Mouse (Mus musculus) stomach, embryonic 14.5 days (tissue): ENCODE data around the gene Ecsit. TPM values are rescaled to one million over a fixed set of nuclear protein-coding genes. Genes with fewer than 3 reads are reported as not detected.

ENCODE experiments used
- ATAC-seq: fragments of 200-750 bp; cut with Nextera tagmentation; 2 replicates; pipeline ENCODE4 v1.8.0; 2017; ENCODE audit warnings: low read depth, moderate TSS enrichment; ENCODE audit not compliant: insufficient number of reproducible peaks, insufficient read depth, low FRiP score
- H3K27ac ChIP-seq: fragments of 300-500 bp; sonication (generic); 2 replicates; pipeline ENCODE4 v1.5.1; 2014; ENCODE audit warnings: mild to moderate bottlenecking, low read length, moderate library complexity, mixed read lengths
- H3K27me3 ChIP-seq: fragments of 300-500 bp; sonication (generic); 2 replicates; pipeline ENCODE4 v1.6.1; 2014; ENCODE audit warnings: low read length, control low read depth, mixed read lengths; ENCODE audit not compliant: control insufficient read depth, insufficient read depth
- H3K36me3 ChIP-seq: fragments of 300-500 bp; sonication (generic); 2 replicates; pipeline ENCODE4 v1.6.1; 2014; ENCODE audit warnings: mild to moderate bottlenecking, control low read depth, low read length, moderate library complexity, mixed read lengths; ENCODE audit not compliant: control insufficient read depth, insufficient read depth
- H3K4me1 ChIP-seq: fragments of 300-500 bp; sonication (generic); 2 replicates; pipeline ENCODE4 v1.6.1; 2014; ENCODE audit warnings: low read length, control low read depth, mixed read lengths; ENCODE audit not compliant: control insufficient read depth, insufficient read depth
- H3K4me2 ChIP-seq: fragments of 300-500 bp; sonication (generic); replicated peaks from 2 replicates; pipeline ENCODE4 v1.6.1; 2014; ENCODE audit warnings: low read depth, low read length, control low read depth
- H3K4me3 ChIP-seq: fragments of 300-500 bp; sonication (generic); 2 replicates; pipeline ENCODE4 v1.5.1; 2014; ENCODE audit warnings: low read depth, low read length, control low read depth
- H3K9ac ChIP-seq: fragments of 300-500 bp; sonication (generic); replicated peaks from 2 replicates; pipeline ENCODE4 v1.6.1; 2014; ENCODE audit warnings: low read depth, mild to moderate bottlenecking, control low read depth, low read length, moderate library complexity, mixed read lengths
- H3K9me3 ChIP-seq: fragments of 300-500 bp; sonication (generic); 2 replicates; pipeline ENCODE4 v1.6.1; 2016; ENCODE audit warnings: low read depth, low read length, control low read depth; ENCODE audit not compliant: control insufficient read depth
- WGBS: fragments of 180-500 bp; shearing (Covaris S2); extraction: QIAGEN DNeasy Blood & Tissue Kit; methylation state at CpG from one replicate; pipeline ENCODE4 v1.1.7; 2014; 5-methylcytosine and 5-hydroxymethylcytosine counted together
- polyA plus RNA-seq: library from polyadenylated mRNA; unstranded; fragments of >200 nt; fragmentation: Nextera tagmentation; extraction: Ambion mirVana; gene quantifications from 2 replicates; pipeline ENCODE4 v1.2.1, GENCODE M21; 2014

Ecsit gene
- 35.4 and 39.0 TPM in 2 replicates for polyA plus RNA-seq

- Histone ChIP-seq H3K27me3 (no peaks in the 10 kb centered on the region), H3K9me3 (no peaks in the 10 kb centered on the region), H3K4me1 (no peaks in the 10 kb centered on the region), H3K27ac (peak within 1 kb of the TSS; percentile 87), H3K9ac (peak within 1 kb of the TSS; percentile 49), H3K36me3 (no peaks in the 10 kb centered on the region), H3K4me2 (peak within 1 kb of the TSS; percentile 70), H3K4me3 (peak within 1 kb of the TSS; percentile 71)
- ATAC-seq = peak; percentile 98
- under 1% methylated on average over 48 of the region's 48 CpGs for WGBS
Observed at GRCm38 (mm10) chr9:22085022-22085834, at the start of gene Ecsit. TSS of gene Ecsit (minus strand) at chr9:22085438.

- no peak overlapping the region for H3K9ac ChIP-seq
- H3K4me3 ChIP-seq = no peak overlapping the region
- H3K4me2 ChIP-seq = no peak overlapping the region
- ATAC-seq = no peak
- no peaks in the 10 kb centered on the region for H3K36me3 ChIP-seq
- peaks cover 2% of the 10 kb centered on the region; the same call in 1 of the 2 replicates for H3K4me1 ChIP-seq
- 78% methylated on average over 7 of the region's 7 CpGs for WGBS
- H3K27ac ChIP-seq = no peak overlapping the region
- H3K9me3 ChIP-seq = no peaks in the 10 kb centered on the region
- H3K27me3 ChIP-seq = no peaks in the 10 kb centered on the region
Observed at GRCm38 (mm10) chr9:22134246-22134890, 49.1 kb upstream of the Ecsit start.

- Histone ChIP-seq H3K36me3 (no peaks in the 10 kb centered on the region), H3K9me3 (no peaks in the 10 kb centered on the region), H3K9ac (peak overlapping the region; percentile 39; the same call in 1 of the 2 replicates), H3K4me3 (peak overlapping the region; percentile 33), H3K4me2 (peak overlapping the region; percentile 72), H3K4me1 (peaks cover 2% of the 10 kb centered on the region; the same call in 1 of the 2 replicates), H3K27ac (no peak overlapping the region), H3K27me3 (no peaks in the 10 kb centered on the region)
- 0 out of 2 replicates have a peak, but pooled peaks have one; percentile 10 for ATAC-seq
- 24% methylated on average over 11 of the region's 11 CpGs for WGBS
Observed at GRCm38 (mm10) chr9:22132220-22132619, 47.0 kb upstream of the Ecsit start.

- H3K4me3 ChIP-seq = peak overlapping the region; percentile 33
- H3K36me3 ChIP-seq = no peaks in the 10 kb centered on the region
- H3K4me2 ChIP-seq = peak overlapping the region; percentile 72
- no peak overlapping the region for H3K27ac ChIP-seq
- ATAC-seq = peak; percentile 73
- no peaks in the 10 kb centered on the region for H3K27me3 ChIP-seq
- H3K4me1 ChIP-seq = peaks cover 2% of the 10 kb centered on the region; the same call in 1 of the 2 replicates
- H3K9ac ChIP-seq = peak overlapping the region; percentile 39
- no peaks in the 10 kb centered on the region for H3K9me3 ChIP-seq
- WGBS = 1% methylated on average over 35 of the region's 35 CpGs
Observed at GRCm38 (mm10) chr9:22131226-22131981, 46.2 kb upstream of the Ecsit start.

GRCm38 (mm10) chr9:22125246-22126027 lies 40.2 kb upstream of the Ecsit start:
- Histone ChIP-seq H3K9me3 (no peaks in the 10 kb centered on the region), H3K4me1 (no peaks in the 10 kb centered on the region), H3K27ac (no peak overlapping the region), H3K4me2 (no peak overlapping the region), H3K36me3 (no peaks in the 10 kb centered on the region), H3K27me3 (no peaks in the 10 kb centered on the region), H3K9ac (no peak overlapping the region), H3K4me3 (no peak overlapping the region)
- WGBS = 88% methylated on average over 15 of the region's 15 CpGs
- no peak for ATAC-seq

- H3K27me3 ChIP-seq = no peaks in the 10 kb centered on the region
- H3K4me3 ChIP-seq = no peak overlapping the region
- no peak overlapping the region for H3K27ac ChIP-seq
- no peak overlapping the region for H3K9ac ChIP-seq
- no peaks in the 10 kb centered on the region for H3K9me3 ChIP-seq
- H3K36me3 ChIP-seq = no peaks in the 10 kb centered on the region
- WGBS = 85% methylated on average over 3 of the region's 3 CpGs
- ATAC-seq = no peak
- H3K4me2 ChIP-seq = no peak overlapping the region
- no peaks in the 10 kb centered on the region for H3K4me1 ChIP-seq
Observed at GRCm38 (mm10) chr9:22124169-22124568, 38.9 kb upstream of the Ecsit start.

GRCm38 (mm10) chr9:22123069-22123609 lies 37.9 kb upstream of the Ecsit start:
- no peaks in the 10 kb centered on the region for H3K27me3 ChIP-seq
- H3K36me3 ChIP-seq = no peaks in the 10 kb centered on the region
- no peaks in the 10 kb centered on the region for H3K9me3 ChIP-seq
- 75% methylated on average over 7 of the region's 7 CpGs for WGBS
- no peak for ATAC-seq
- H3K4me1 ChIP-seq = no peaks in the 10 kb centered on the region
- no peak overlapping the region for H3K27ac ChIP-seq
- no peak overlapping the region for H3K4me2 ChIP-seq
- H3K4me3 ChIP-seq = no peak overlapping the region
- H3K9ac ChIP-seq = no peak overlapping the region
